Mouse (Mus musculus) testis, postnatal 14 days (tissue): ENCODE data around the gene Hist1h3c.

Source experiments
- DNase-seq: peaks from one replicate; pipeline ENCODE4 v3.0.0; 2021; ENCODE audit warnings: low spot score

Hist1h3c gene

DNA sequence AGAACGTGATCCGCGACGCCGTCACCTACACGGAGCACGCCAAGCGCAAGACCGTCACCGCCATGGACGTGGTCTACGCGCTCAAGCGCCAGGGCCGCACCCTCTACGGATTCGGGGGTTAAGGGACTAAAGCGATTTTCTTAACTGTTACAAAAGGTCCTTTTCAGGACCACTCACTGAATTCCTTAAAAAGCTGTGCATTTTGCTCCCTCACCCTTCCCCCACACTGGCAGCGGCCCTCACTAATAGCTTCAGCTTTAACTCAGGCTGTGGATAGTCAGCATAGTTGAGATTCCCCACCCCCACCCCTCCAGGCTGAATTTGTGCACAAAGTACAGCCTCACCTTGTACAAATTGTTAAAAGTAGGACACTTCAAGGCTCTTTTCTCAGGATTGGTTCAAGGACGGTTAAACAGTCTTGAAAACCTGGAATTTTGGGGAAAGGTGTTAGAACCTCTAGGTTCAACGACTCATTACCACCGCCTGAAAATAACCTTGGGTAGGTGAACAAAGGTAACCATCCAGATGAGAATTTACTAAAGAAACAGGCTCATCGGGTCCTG lies 11.9 kb upstream of the Hist1h3c start:
- peak; percentile 73 for DNase-seq

DNA sequence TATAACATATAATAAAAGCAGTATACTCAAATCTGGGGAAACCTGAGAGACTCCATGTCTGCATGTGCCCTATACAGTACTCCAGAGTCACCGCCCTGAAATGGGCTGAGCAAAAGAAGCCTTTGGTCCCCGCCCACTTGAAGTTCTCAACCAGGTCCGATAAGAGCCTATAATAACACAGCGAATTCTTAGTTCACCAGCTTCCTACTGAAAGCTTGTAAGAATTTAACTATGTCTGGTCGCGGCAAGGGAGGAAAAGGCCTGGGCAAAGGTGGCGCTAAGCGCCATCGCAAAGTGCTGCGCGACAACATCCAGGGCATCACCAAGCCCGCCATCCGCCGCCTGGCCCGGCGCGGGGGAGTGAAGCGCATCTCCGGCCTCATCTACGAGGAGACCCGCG lies 11.4 kb upstream of the Hist1h3c start, which contains the start of gene Hist1h4b:
TSS of gene Hist1h4b (plus strand) at position 224 of the 400 bp plus-strand sequence.
- peak; percentile 95 for DNase-seq

DNA sequence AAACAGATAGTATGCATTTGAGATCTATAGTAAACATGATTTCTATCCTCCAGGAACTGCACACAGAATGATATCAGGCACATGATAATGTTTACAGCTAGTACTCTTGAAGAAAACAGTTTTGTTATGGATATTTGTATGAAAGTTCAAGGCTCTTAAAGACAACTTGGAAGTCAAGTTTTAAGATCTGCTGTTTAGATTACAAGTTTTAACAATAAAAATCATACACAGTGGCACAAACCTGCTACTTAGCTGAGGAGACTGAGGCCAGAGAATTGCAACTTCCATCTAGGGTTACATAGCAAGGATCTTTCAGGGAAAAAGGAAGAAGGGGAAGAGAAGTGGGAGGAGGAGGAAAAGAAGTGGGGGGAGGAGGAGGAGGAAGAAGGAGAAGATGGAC lies 9.6 kb upstream of the Hist1h3c start:
- no peak for DNase-seq

DNA sequence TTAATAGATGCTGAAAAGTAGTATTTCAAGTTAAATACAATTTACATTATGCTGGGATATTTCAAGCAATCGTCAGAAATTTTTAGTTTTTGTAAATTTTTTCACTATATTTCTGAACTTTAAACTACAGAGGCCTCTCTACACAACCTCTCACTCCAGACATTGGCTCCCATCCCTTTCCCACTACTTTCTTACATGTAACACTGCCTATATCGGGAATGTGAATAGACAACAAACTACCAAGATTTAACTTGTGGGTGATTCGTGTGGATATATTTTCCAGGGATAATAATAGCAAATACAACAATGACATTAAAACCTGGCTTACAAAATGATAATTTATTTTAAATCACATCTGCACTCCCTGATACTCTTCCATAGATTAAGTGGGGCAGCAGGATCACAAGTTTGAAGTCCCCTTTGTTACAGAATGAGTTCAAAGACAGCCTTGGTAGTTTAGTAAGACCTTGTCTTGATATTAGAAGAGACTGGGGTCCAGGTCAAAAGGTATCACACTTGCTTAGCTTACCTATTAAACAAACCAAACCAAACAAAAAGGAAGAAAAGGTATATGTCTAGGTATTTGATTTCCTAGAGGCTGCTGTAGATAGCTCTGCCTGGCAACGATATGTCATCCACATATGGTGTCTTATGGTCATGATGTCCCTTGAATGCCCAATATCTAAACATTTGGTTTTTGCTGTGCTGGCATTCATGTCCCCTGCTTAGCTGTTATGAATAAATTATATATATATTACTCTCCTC lies 8.1 kb upstream of the Hist1h3c start:
- no peak for DNase-seq

DNA sequence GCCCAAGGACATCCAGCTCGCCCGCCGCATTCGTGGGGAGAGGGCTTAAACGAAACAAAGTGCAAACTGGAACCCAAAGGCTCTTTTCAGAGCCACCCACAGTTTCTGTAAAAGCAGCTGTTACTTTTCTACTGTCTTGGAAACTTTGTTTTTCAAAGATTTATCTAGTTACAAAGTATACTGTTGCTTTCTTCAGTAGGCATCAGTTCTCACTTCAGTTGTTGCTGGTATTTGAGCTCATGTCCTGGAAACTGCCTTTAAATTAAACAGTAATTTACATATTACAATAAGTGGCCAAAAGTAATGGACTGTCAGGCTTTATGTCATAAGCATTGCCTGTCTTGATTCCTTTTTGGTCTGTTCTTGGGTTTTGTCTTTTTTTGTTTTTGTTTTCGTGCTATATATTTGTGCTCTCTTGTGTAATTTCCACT lies 7.4 kb upstream of the Hist1h3c start:
- DNase-seq: peak; percentile 46

DNA sequence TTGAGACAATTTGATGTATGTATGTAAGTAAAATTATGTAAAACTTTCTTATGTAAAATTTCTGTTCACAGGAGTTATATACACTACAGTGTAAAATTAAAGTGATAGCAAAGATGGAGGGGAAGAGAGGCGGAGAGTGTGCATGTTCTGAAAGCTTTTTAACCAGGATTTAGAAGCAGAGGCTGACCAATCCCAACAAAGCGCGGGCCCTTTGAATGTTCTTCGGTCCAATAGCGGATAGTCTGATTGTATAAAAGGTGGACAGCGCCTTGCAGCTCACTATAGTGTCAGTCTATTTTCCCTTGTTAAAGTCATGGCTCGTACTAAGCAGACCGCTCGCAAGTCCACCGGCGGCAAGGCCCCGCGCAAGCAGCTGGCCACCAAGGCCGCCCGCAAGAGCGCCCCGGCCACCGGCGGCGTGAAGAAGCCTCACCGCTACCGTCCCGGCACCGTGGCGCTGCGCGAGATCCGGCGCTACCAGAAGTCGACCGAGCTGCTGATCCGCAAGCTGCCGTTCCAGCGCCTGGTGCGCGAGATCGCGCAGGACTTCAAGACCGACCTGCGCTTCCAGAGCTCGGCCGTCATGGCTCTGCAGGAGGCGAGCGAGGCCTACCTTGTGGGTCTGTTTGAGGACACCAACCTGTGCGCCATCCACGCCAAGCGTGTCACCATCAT lies 6.8 kb upstream of the Hist1h3c start, which contains the start of gene Hist1h3b:
TSS of gene Hist1h3b (plus strand) at position 201 of the 675 bp plus-strand sequence.
- peak; percentile 85 for DNase-seq

DNA sequence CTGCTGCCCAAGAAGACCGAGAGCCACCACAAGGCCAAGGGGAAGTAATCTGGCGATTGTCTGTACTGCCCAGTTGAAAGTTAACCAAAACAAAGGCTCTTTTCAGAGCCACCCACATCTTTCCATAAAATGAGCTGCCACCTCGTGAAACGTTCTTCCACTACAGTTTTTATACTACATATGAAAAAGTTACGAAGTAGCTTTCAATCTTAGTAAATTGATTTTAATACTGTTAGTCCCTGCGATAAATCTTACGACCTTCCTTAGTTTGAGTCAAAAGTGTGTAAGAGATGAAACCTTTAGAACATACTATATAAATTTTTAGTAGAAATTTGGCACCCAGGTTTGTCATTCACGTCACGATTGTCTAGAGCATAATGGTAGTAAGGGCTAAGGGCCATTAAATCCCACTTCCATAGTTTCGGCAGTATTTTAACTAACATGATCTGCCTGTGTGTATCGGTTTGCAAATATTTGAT lies 6.1 kb upstream of the Hist1h3c start:
- peak; percentile 48 for DNase-seq

DNA sequence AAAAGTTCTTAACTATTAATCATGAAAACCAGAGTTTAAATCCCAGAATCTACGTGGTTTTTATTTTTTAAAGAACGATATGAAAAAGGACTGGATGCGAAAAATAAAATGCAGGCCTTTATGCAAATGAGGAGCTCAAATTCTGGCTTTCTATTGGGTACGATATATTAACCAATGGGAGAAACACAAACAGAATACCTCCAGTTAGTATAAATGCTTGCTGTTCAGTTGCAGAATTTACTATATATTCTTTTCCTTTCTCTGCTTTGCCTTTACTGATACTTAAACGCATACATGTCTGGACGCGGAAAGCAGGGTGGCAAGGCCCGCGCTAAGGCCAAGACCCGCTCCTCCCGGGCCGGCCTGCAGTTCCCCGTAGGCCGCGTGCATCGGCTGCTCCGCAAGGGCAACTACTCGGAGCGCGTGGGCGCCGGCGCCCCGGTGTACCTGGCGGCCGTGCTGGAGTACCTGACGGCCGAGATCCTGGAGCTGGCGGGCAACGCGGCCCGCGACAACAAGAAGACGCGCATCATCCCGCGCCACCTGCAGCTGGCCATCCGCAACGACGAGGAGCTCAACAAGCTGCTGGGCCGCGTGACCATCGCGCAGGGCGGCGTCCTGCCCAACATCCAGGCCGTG lies 5.6 kb upstream of the Hist1h3c start, which contains the start of gene Hist1h2ab:
TSS of gene Hist1h2ab (plus strand) at position 288 of the 639 bp plus-strand sequence.
- DNase-seq: peak; percentile 87

DNA sequence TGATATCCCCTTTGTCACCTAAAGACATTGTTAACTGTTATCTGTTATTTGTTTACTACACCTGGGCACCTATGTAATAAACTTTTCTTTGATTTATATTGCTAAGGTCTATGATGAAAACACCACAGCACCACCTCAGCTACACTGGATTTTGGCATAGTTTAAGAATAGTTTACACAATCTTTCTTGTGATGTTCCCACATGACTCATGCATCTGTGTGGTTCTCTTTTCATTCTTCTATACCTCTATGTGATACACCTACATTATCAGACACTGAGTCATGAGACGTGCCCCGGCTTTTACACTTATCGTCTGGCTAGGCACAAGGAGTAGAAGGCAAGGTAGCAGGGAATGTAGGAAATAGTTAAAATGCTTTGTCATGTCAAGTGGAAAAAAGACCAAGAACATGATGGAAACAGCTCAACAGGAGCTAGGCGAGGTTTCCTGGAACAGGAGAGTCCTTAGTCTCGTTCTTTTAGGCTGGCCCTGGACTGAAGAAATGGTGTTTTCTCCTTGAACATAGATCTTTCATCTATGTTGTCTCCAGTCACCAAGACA lies 4.2 kb upstream of the Hist1h3c start:
- no peak for DNase-seq

DNA sequence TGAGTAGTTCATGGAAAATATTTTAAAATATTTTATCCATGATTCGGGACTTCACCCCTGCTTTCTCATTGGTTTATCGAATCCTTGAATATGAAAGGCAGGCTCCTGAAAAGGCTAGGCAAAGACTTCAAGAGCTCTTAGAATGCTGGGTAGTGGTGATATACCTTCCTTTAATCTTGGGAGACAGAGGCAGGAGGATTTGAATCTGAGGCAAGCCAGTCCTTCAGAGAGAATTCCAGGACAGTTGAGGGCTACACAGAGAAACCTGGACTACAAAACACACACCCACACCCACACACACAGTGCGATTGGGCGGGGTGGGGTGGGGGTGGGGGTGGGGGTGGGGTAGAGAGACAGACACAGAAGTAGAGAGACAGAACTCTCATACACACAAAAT lies 2.5 kb upstream of the Hist1h3c start:
- no peak for DNase-seq

DNA sequence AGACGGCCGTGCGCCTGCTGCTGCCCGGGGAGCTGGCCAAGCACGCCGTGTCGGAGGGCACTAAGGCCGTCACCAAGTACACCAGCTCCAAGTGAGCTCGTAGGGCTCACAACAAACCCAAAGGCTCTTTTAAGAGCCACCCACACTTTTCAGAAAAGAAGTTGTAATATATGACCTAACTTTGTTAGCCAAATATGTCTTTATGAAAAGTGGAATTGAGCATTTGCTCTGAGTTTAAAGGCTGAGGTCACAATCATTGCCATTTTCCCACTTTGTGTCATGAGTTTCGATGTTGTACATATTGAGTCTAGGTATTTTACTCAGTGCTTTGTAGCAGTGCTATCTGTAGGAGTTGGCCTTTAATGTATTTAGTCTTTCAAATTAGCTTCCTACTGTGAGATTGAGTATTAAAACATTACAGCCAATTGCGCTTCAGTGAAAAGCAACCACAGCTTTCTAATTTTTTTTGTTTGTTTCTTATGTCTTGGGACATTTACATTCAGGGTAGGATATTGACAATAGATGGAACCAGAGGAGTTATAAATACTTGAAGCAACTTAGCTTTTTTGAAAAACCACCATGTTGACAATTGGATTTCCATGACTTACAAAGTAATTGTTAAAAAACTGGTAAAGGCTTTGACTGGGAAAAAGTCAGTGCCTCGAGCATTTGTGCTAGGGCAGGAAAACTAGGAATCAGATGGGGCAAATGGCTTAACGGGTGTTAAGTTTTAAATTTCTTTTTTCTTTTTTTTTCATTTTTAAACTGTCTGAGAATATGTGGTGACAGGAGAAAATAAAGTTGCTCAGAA lies 1.9 kb upstream of the Hist1h3c start:
- DNase-seq: no peak

DNA sequence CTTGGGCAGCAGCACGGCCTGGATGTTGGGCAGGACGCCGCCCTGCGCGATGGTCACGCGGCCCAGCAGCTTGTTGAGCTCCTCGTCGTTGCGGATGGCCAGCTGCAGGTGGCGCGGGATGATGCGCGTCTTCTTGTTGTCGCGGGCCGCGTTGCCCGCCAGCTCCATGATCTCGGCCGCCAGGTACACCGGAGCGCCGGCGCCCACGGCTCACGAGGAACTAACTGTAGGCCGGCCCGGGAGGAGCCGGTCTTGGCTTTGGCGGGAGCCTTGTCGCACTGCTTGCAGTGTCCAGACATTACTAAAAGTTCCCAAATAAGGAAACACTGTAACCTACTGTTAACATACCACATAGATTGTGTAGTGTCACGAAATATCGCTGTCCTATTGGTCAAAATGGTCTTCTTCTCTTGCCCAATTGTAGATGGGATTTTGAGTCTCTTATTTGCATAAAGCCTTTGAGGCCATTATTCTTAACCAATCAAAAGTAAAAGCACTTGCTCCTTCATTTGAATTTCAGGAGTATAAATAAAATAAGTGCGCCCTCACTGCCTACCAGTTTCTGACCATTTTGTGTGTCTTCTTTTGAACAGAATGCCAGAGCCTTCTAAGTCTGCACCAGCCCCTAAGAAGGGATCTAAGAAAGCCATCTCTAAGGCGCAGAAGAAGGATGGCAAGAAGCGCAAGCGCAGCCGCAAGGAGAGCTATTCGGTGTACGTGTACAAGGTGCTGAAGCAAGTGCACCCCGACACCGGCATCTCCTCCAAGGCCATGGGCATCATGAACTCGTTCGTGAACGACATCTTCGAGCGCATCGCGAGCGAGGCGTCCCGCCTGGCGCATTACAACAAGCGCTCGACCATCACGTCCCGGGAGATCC lies 1.0 kb upstream of the Hist1h3c start, which contains the start of gene Hist1h2bb:
TSS of gene Hist1h2bb (plus strand) at position 534 of the 880 bp plus-strand sequence.
- DNase-seq: peak; percentile 86

DNA sequence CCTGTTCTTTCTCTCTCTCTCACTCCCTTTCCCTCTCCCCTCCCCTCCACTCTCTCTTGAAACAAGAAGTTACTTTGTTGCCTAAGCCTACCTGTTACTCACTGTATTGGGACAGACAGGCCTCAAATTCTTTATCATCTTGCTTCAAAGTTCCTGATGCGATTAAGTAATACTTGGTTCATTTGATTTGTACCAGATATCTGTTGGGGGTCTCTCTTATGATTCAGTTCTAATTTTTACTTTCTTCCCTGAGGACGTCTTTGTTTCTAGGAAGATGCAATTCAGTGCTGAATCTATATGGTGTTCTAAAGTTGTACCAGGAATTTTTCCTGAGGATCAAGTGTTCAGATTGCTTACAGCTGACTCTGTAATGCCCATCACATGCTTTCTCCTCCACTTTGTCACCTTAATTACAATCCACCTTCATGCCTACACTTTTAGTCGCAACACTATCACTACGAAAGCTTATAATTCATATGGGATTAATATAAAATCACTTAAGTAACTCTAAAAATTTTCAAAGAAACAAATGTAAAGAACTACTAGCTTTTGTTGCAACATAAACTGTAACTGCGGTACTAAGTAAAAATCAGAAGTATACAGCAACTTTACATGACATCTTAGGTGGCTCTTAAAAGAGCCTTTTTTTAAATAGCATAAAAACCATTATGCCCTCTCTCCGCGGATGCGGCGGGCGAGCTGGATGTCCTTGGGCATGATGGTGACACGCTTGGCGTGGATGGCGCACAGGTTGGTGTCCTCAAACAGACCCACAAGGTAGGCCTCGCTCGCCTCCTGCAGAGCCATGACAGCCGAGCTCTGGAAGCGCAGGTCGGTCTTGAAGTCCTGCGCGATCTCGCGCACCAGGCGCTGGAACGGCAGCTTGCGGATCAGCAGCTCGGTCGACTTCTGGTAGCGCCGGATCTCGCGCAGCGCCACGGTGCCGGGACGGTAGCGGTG lies 701 bp downstream of the Hist1h3c start:
- DNase-seq: no peak

DNA sequence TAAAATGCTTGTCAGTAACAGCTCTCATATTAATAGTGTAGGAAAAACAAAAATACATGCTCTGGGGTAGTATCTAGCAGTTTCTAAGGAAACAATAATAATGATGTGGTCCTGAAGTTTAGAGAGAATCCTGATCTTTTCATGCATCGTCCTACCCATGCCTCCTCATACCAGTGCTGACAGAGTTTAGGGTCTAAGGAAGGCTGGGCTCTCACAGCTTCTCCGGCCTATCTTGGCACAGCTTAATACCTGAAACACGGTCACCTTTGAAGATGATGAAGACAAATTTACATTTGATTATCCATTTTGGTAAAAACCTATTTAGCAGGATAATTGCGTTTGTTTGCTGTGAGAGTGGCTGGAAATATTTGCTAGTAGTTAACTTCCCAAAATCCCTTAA lies 1.4 kb downstream of the Hist1h3c start:
- no peak for DNase-seq

DNA sequence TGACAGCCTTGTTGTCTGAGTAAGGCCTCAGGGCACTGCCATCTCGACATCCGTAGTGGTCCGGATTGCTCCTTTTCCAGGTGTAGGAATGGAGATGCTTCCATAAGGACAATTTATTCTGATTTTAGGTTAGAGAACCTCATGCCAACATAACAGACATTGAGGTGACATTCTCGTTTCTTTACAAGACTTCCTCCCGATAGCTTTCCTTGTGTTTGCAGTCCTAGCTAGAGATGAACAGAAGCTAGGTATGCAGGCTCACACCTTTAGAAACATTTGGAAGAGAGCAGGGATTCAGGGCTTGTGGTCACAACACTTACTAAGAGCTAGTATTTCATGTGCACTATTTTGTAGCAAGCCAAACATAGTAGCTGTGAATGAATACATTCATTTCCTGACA lies 2.2 kb downstream of the Hist1h3c start:
- DNase-seq: no peak

DNA sequence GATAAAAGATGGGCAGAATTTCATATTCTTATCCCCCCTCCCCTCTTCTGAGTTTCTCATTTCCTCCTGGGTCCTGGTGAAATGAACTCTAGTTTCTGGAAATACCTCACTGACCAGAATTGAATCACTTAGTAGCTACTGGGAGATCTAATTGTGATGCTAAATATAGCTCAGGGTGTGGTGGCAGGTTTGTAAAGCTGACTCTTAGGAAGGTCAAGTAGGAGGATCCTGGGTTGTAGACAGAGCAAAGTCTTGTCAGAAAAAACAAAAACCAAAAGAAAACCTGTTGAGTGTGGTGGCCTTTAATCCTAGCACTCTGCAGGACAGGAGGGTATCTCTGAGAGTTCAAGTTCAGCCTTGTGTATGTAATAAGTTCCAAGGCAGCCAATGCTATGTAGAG lies 3.4 kb downstream of the Hist1h3c start:
- DNase-seq: no peak

DNA sequence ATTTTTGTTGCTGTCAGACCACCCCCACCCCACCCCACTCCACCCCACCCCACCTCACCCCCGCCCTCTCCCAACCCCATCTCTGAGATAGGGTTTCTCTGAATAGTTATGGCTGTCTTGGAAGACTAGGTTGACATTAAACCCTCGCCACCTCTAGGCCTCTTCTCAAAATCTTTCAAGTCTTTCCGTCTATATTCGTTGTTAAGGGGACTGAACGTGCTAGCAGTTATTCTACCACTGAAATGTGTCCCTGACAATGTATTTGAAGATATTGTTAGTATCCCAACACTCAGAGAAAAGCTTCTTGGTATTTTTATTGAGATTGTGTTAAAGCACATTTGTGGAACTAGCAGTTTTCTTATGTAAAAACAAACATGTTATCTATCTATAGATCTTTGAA lies 4.5 kb downstream of the Hist1h3c start:
- DNase-seq: no peak

DNA sequence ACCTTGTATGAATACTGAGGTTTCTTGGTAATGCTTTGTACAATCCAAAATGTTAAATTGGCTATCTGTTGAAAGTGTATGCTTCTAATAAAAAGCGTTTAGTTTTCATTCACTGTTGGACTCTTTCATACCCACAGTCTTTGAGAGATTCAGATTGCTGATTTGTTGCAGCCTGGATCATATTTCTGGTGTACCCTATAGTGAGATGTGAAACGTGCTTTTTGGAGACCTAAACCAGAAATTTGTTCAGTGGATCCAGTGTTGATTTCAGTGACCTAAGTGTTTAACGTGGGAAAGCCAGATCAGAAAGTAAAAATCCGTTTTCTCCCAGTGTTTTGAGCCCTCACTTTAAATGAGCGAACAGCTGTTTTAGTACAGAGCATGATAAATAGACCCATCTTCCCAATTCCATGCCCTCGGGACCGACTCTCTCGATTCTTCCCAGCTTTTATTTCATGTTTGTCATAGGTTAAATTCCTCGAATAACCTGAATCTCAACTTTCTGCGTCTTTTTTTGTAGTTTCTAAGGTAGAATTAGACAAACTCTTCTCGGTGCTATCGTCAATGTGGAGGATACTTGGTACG lies 5.1 kb downstream of the Hist1h3c start:
- DNase-seq: no peak

DNA sequence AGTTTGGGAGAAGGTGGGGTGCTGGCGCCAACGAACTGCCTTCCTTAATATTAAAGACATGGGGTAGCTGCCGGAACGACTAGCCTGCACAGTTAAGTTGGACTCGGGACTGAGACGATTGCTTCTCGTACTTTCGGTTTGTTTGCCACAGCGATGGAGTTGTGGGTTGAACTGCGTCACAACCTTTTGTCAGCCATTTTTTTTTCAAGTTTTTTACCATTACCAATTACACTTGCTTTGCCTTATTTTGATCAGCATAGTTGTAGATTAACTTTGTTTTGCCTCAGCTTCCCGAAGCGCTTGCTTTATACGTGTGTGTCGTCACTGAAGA lies 5.5 kb downstream of the Hist1h3c start:
- DNase-seq: no peak
